Mouse (Mus musculus): Measurements from ENCODE around the gene Ncs1. TPM values are rescaled to one million over a fixed set of nuclear protein-coding genes. Genes with fewer than 3 reads are reported as not detected.

Gene Ncs1
- polyA plus RNA-seq, 1 experiment from 2014 or later, result 164 TPM

DNA sequence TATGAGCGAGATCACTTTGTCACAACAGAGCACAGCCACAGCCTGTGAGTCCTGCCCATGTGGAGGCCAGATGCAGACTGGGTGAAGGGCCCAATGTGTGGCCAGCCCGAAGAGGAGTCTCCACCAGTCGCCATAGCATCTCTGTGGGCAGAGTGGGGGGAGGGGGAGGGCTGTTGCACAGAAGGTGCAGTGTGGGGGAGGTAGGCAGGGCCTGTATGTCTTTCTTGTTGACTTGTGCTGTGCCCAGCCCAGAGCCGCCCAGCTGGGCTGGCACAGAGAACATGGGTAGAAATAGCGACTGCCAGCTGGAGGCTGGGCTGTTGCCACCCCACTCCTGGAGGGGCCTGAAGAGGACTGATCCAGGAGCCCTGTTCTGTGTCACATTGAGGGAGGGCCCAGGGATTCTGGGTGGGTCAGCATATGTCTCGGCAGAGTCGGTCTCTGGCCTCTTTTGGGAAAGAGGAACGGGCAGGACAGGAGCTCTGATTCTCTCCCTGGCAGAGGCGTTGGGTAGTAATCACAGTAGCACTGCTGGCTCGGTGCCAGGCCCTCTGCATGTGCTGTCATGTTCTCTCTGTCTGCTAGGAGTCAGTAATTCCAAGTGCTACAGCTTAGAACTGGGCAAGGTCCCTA, 18.2 kb downstream of the Ncs1 start:
- H3K4me3 ChIP-seq (ENCODE audit: low read depth, low read length), result no peak overlapping the region
- H3K36me3 ChIP-seq (ENCODE audit: control insufficient read depth, insufficient read depth, low read length), result no peaks in the 10 kb centered on the region
- no peak overlapping the region for H3K4me2 ChIP-seq (ENCODE audit: low read length)
- H3K9ac ChIP-seq (ENCODE audit: low read depth, low read length), result peak overlapping the region; percentile 39
- H3K9me3 ChIP-seq (replicated peaks; ENCODE audit: control insufficient read depth, low read length, poor library complexity, severe bottlenecking), result no peaks in the 10 kb centered on the region
- H3K27me3 ChIP-seq (ENCODE audit: control insufficient read depth, insufficient read depth, low read depth, low read length), result no peaks in the 10 kb centered on the region
- peaks cover 66% of the 10 kb centered on the region for H3K4me1 ChIP-seq (ENCODE audit: control insufficient read depth, insufficient read depth, low read length)
- H3K27ac ChIP-seq (ENCODE audit: low read length), result peak overlapping the region; percentile 69
- 48% methylated on average over 10 of the region's 10 CpGs for WGBS
- ATAC-seq, result peak; percentile 40

DNA sequence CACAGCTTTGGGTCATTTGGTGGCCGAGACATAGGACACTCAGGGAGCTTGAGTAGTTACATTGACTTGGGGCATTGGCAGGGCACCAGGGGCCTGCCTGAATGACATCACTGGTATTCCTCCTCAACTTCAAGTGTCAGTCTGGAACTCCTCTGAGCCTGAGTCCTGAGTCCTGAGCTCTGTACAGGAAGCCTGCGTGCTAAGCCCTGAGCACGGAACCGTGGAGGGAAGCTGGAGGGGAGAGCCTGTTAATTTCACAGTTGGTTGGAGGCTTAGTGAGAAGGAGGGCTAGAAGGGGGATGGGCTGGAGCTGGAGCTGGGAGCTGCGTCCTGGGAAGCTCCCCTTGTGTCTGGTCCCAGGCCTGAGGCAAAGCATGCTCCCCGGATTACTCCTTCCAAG, 21.8 kb downstream of the Ncs1 start:
- ATAC-seq, result no peak
- H3K27ac ChIP-seq (ENCODE audit: low read length), result no peak overlapping the region
- no peaks in the 10 kb centered on the region for H3K9me3 ChIP-seq (replicated peaks; ENCODE audit: control insufficient read depth, low read length, poor library complexity, severe bottlenecking)
- peaks cover 56% of the 10 kb centered on the region for H3K4me1 ChIP-seq (ENCODE audit: control insufficient read depth, insufficient read depth, low read length)
- 12% methylated on average over 6 of the region's 6 CpGs for WGBS
- no peak overlapping the region for H3K4me2 ChIP-seq (ENCODE audit: low read length)
- no peaks in the 10 kb centered on the region for H3K36me3 ChIP-seq (ENCODE audit: control insufficient read depth, insufficient read depth, low read length)
- no peaks in the 10 kb centered on the region for H3K27me3 ChIP-seq (ENCODE audit: control insufficient read depth, insufficient read depth, low read depth, low read length)
- no peak overlapping the region for H3K9ac ChIP-seq (ENCODE audit: low read depth, low read length)
- H3K4me3 ChIP-seq (ENCODE audit: low read depth, low read length), result no peak overlapping the region

GRCm38 (mm10) chr2:31268631-31269030, 23.0 kb downstream of the Ncs1 start:
- H3K4me1 ChIP-seq (ENCODE audit: control insufficient read depth, insufficient read depth, low read length), result peaks cover 44% of the 10 kb centered on the region

GRCm38 (mm10) chr2:31269188-31269587, 23.6 kb downstream of the Ncs1 start:
- H3K27me3 ChIP-seq (ENCODE audit: control insufficient read depth, insufficient read depth, low read depth, low read length), result no peaks in the 10 kb centered on the region
- H3K9me3 ChIP-seq (replicated peaks; ENCODE audit: control insufficient read depth, low read length, poor library complexity, severe bottlenecking), result no peaks in the 10 kb centered on the region
- no peak for ATAC-seq
- H3K4me3 ChIP-seq (ENCODE audit: low read depth, low read length), result no peak overlapping the region
- no peak overlapping the region for H3K27ac ChIP-seq (ENCODE audit: low read length)
- 91% methylated on average over 6 of the region's 6 CpGs for whole genome bisulfite sequencing
- no peaks in the 10 kb centered on the region for H3K36me3 ChIP-seq (ENCODE audit: control insufficient read depth, insufficient read depth, low read length)
- H3K4me2 ChIP-seq (ENCODE audit: low read length), result no peak overlapping the region
- peaks cover 39% of the 10 kb centered on the region for H3K4me1 ChIP-seq (ENCODE audit: control insufficient read depth, insufficient read depth, low read length)
- H3K9ac ChIP-seq (ENCODE audit: low read depth, low read length), result no peak overlapping the region

More at GRCm38 (mm10) chr2:31268631-31269030, 23.0 kb downstream of the Ncs1 start:
- H3K36me3 ChIP-seq (ENCODE audit: control insufficient read depth, insufficient read depth, low read length), result no peaks in the 10 kb centered on the region
- 29% methylated on average over 5 of the region's 5 CpGs for WGBS
- H3K4me3 ChIP-seq (ENCODE audit: low read depth, low read length), result no peak overlapping the region
- H3K9ac ChIP-seq (ENCODE audit: low read depth, low read length), result no peak overlapping the region
- H3K9me3 ChIP-seq (replicated peaks; ENCODE audit: control insufficient read depth, low read length, poor library complexity, severe bottlenecking), result no peaks in the 10 kb centered on the region
- ATAC-seq, result no peak
- no peak overlapping the region for H3K4me2 ChIP-seq (ENCODE audit: low read length)
- H3K27me3 ChIP-seq (ENCODE audit: control insufficient read depth, insufficient read depth, low read depth, low read length), result no peaks in the 10 kb centered on the region
- H3K27ac ChIP-seq (ENCODE audit: low read length), result 0 out of 2 replicates have a peak overlapping the region, but pooled peaks have one; percentile 17

DNA sequence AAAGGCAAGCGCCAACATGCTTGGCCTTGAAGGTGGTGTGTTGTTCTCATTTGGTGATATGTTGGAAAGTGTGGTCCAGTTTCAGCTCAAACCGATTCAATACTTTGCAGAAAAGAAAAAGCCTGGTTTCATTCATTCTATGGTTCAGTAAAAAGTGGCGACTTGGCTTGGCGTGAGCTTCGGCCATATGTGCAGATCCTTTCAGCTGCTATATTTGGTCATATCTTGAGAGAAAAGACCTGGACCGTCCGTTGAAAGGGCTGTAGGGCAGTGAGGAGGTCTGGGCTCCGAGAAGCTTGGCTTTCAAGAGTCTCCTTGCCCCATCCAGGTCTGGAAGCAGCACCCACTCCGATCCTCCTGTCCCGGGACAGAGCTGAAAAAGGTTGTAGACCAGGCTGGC, 24.2 kb downstream of the Ncs1 start:
- ATAC-seq, result no peak
- no peak overlapping the region for H3K27ac ChIP-seq (ENCODE audit: low read length)
- H3K27me3 ChIP-seq (ENCODE audit: control insufficient read depth, insufficient read depth, low read depth, low read length), result no peaks in the 10 kb centered on the region
- WGBS, result 95% methylated on average over 10 of the region's 10 CpGs
- no peaks in the 10 kb centered on the region for H3K9me3 ChIP-seq (replicated peaks; ENCODE audit: control insufficient read depth, low read length, poor library complexity, severe bottlenecking)
- peaks cover 32% of the 10 kb centered on the region for H3K4me1 ChIP-seq (ENCODE audit: control insufficient read depth, insufficient read depth, low read length)
- no peak overlapping the region for H3K4me3 ChIP-seq (ENCODE audit: low read depth, low read length)
- no peak overlapping the region for H3K9ac ChIP-seq (ENCODE audit: low read depth, low read length)
- H3K36me3 ChIP-seq (ENCODE audit: control insufficient read depth, insufficient read depth, low read length), result no peaks in the 10 kb centered on the region
- no peak overlapping the region for H3K4me2 ChIP-seq (ENCODE audit: low read length)

GRCm38 (mm10) chr2:31270470-31270869, 24.8 kb downstream of the Ncs1 start:
- Histone ChIP-seq H3K4me1 (ENCODE audit: control insufficient read depth, insufficient read depth, low read length) (peaks cover 26% of the 10 kb centered on the region), H3K9me3 (replicated peaks; ENCODE audit: control insufficient read depth, low read length, poor library complexity, severe bottlenecking) (no peaks in the 10 kb centered on the region), H3K9ac (ENCODE audit: low read depth, low read length) (no peak overlapping the region), H3K36me3 (ENCODE audit: control insufficient read depth, insufficient read depth, low read length) (no peaks in the 10 kb centered on the region), H3K27me3 (ENCODE audit: control insufficient read depth, insufficient read depth, low read depth, low read length) (no peaks in the 10 kb centered on the region), H3K27ac (ENCODE audit: low read length) (no peak overlapping the region), H3K4me2 (ENCODE audit: low read length) (no peak overlapping the region), H3K4me3 (ENCODE audit: low read depth, low read length) (no peak overlapping the region)
- ATAC-seq, result no peak
- WGBS, result 91% methylated on average over 8 of the region's 8 CpGs

- 79% methylated on average over 1 of the region's 1 CpGs for WGBS
- peaks cover 20% of the 10 kb centered on the region for H3K4me1 ChIP-seq (ENCODE audit: control insufficient read depth, insufficient read depth, low read length)
- H3K27me3 ChIP-seq (ENCODE audit: control insufficient read depth, insufficient read depth, low read depth, low read length), result no peaks in the 10 kb centered on the region
- H3K9ac ChIP-seq (ENCODE audit: low read depth, low read length), result no peak overlapping the region
- H3K36me3 ChIP-seq (ENCODE audit: control insufficient read depth, insufficient read depth, low read length), result 0 out of 2 replicates have a peak, but pooled peaks cover 4% of the 10 kb centered on the region
- no peaks in the 10 kb centered on the region for H3K9me3 ChIP-seq (replicated peaks; ENCODE audit: control insufficient read depth, low read length, poor library complexity, severe bottlenecking)
- no peak overlapping the region for H3K27ac ChIP-seq (ENCODE audit: low read length)
- H3K4me2 ChIP-seq (ENCODE audit: low read length), result no peak overlapping the region
- ATAC-seq, result no peak
- no peak overlapping the region for H3K4me3 ChIP-seq (ENCODE audit: low read depth, low read length)
Observed at GRCm38 (mm10) chr2:31271071-31271470, 25.4 kb downstream of the Ncs1 start.

GRCm38 (mm10) chr2:31274993-31275392, 29.4 kb downstream of the Ncs1 start:
- no peaks in the 10 kb centered on the region for H3K27me3 ChIP-seq (ENCODE audit: control insufficient read depth, insufficient read depth, low read depth, low read length)
- H3K4me3 ChIP-seq (ENCODE audit: low read depth, low read length), result no peak overlapping the region
- no peaks in the 10 kb centered on the region for H3K9me3 ChIP-seq (replicated peaks; ENCODE audit: control insufficient read depth, low read length, poor library complexity, severe bottlenecking)
- ATAC-seq, result no peak
- WGBS, result 90% methylated on average over 6 of the region's 6 CpGs
- H3K36me3 ChIP-seq (ENCODE audit: control insufficient read depth, insufficient read depth, low read length), result 0 out of 2 replicates have a peak, but pooled peaks cover 9% of the 10 kb centered on the region
- H3K9ac ChIP-seq (ENCODE audit: low read depth, low read length), result no peak overlapping the region
- H3K4me1 ChIP-seq (ENCODE audit: control insufficient read depth, insufficient read depth, low read length), result no peaks in the 10 kb centered on the region
- H3K27ac ChIP-seq (ENCODE audit: low read length), result no peak overlapping the region
- H3K4me2 ChIP-seq (ENCODE audit: low read length), result no peak overlapping the region

DNA sequence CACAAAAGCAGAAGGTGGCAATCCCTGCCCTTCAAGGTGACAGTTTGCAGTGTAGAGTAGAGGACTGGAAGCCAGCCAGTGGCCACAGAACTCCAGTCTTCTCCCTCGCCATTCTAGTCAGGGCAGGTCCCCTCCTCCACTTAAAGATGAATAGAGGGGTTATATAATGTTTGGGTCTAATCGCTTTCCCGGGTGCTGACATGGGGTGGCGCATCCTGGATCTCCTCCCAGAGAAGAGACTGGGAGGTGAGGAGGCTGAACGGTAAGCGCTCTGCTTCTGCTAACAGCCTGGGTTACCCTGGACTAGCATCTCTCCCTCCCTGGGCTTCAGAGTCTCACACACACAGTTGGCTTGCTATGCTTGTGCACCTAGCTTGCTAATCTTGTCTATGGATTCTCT, 32.2 kb downstream of the Ncs1 start:
- no peak for ATAC-seq
- 64% methylated on average over 6 of the region's 6 CpGs for WGBS
- Histone ChIP-seq H3K27me3 (ENCODE audit: control insufficient read depth, insufficient read depth, low read depth, low read length) (no peaks in the 10 kb centered on the region), H3K27ac (ENCODE audit: low read length) (no peak overlapping the region), H3K9ac (ENCODE audit: low read depth, low read length) (no peak overlapping the region), H3K4me1 (ENCODE audit: control insufficient read depth, insufficient read depth, low read length) (no peaks in the 10 kb centered on the region), H3K4me3 (ENCODE audit: low read depth, low read length) (no peak overlapping the region), H3K4me2 (ENCODE audit: low read length) (no peak overlapping the region), H3K36me3 (ENCODE audit: control insufficient read depth, insufficient read depth, low read length) (peaks cover 20% of the 10 kb centered on the region), H3K9me3 (replicated peaks; ENCODE audit: control insufficient read depth, low read length, poor library complexity, severe bottlenecking) (no peaks in the 10 kb centered on the region)

All from midbrain, embryonic 16.5 days (tissue).